Mouse (Mus musculus) limb, embryonic 11.5 days (tissue): Measurements from ENCODE around the gene Hlf. TPM values are rescaled to one million over a fixed set of nuclear protein-coding genes. Genes with fewer than 3 reads are reported as not detected.

Source experiments
- ATAC-seq: fragments of 200-750 bp; cut with Nextera tagmentation; 2 replicates; pipeline ENCODE4 v1.8.0; 2017; ENCODE audit warnings: low read depth; ENCODE audit not compliant: insufficient number of reproducible peaks, low FRiP score, low TSS enrichment
- DNase-seq: peaks from one replicate; pipeline ENCODE4 v3.0.0-alpha.2; 2015; ENCODE audit warnings: low spot score
- H3K27ac ChIP-seq: fragments of 300-500 bp; sonication (generic); replicated peaks from 2 replicates; pipeline ENCODE4 v1.5.1; 2014; ENCODE audit warnings: low read depth, mild to moderate bottlenecking, low read length
- H3K27me3 ChIP-seq: fragments of 300-500 bp; sonication (generic); 2 replicates; pipeline ENCODE4 v1.6.1; 2014; ENCODE audit warnings: mild to moderate bottlenecking, low read length, mixed read lengths; ENCODE audit not compliant: control insufficient read depth, insufficient read depth
- H3K36me3 ChIP-seq: fragments of 300-500 bp; sonication (generic); 2 replicates; pipeline ENCODE4 v1.6.1; 2014; ENCODE audit warnings: mild to moderate bottlenecking, low read length, moderate library complexity, mixed read lengths; ENCODE audit not compliant: control insufficient read depth, insufficient read depth
- H3K4me1 ChIP-seq: fragments of 300-500 bp; sonication (generic); 2 replicates; pipeline ENCODE4 v1.6.1; 2014; ENCODE audit warnings: low read length, mixed read lengths; ENCODE audit not compliant: control insufficient read depth, insufficient read depth
- H3K4me2 ChIP-seq: fragments of 300-500 bp; sonication (generic); 2 replicates; pipeline ENCODE4 v1.6.1; 2014; ENCODE audit warnings: low read depth, mild to moderate bottlenecking, moderate library complexity; ENCODE audit not compliant: severe bottlenecking
- H3K4me3 ChIP-seq: fragments of 300-500 bp; sonication (generic); 2 replicates; pipeline ENCODE4 v1.5.1; 2014; ENCODE audit warnings: low read depth, low read length
- H3K9ac ChIP-seq: fragments of 300-500 bp; sonication (generic); 2 replicates; pipeline ENCODE4 v1.6.1; 2014; ENCODE audit warnings: mild to moderate bottlenecking, low read length
- H3K9me3 ChIP-seq: fragments of 300-500 bp; sonication (generic); 2 replicates; pipeline ENCODE4 v1.6.1; 2016; ENCODE audit warnings: low read length; ENCODE audit not compliant: control insufficient read depth
- WGBS: fragments of 180-500 bp; shearing (Covaris S2); extraction: QIAGEN DNeasy Blood & Tissue Kit; methylation state at CpG from one replicate; pipeline ENCODE4 v1.1.7; 2014; 5-methylcytosine and 5-hydroxymethylcytosine counted together
- polyA plus RNA-seq: library from polyadenylated mRNA; unstranded; fragments of >200 nt; fragmentation: Nextera tagmentation; extraction: Ambion mirVana; gene quantifications from 2 replicates; pipeline ENCODE4 v1.2.1, GENCODE M21; 2014

Hlf gene
- polyA plus RNA-seq, 1 experiment from 2014 or later: 0.31 TPM

DNA sequence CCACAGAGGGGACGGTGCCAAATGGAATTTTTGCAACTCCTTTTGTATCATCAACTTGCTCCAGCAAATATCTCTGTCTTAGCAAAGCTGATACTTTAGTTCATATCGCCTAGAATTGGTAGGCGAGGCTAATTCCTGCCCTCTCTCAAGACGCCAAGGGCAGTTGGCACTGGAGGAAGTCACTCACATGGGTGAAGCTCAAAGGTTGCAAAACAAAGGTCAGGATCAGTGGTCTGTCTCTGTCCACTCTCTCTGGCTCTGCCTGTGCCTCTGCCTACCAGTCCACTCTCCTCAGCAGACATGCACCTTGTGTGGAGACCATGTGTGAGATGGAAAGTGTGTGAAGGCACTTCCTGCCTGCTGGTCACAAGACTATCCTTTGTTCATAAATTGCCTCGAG, 48.4 kb downstream of the Hlf start:
- Histone ChIP-seq H3K27ac (no peak overlapping the region), H3K27me3 (no peaks in the 10 kb centered on the region), H3K36me3 (no peaks in the 10 kb centered on the region), H3K4me1 (no peaks in the 10 kb centered on the region), H3K4me2 (no peak overlapping the region), H3K9me3 (no peaks in the 10 kb centered on the region), H3K9ac (no peak overlapping the region), H3K4me3 (no peak overlapping the region)
- ATAC-seq (no peak), DNase-seq (no peak)
- 81% methylated on average over 5 of the region's 5 CpGs for WGBS

DNA sequence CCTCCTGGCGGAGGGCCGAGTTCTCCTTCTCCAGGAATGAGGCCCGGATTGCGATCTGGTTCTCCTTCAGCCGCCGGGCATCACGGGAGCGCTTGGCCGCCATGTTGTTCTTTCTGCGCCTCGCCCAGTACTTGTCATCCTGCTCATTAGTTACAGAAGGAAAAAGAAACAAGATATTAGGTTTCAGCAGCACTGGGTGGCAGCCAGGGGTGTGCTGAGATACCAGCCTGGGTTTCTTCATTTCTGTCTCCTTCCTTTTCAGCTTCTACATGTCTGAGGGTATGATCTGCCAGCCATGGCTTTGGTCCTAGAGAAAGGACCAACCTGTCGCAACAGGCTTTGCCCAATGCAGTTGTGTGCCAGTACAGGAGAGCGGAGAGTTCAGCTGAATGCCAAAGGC, 49.9 kb downstream of the Hlf start:
- Histone ChIP-seq H3K9ac (no peak overlapping the region), H3K4me2 (no peak overlapping the region), H3K4me3 (no peak overlapping the region), H3K27ac (no peak overlapping the region), H3K36me3 (no peaks in the 10 kb centered on the region), H3K9me3 (no peaks in the 10 kb centered on the region), H3K4me1 (no peaks in the 10 kb centered on the region), H3K27me3 (no peaks in the 10 kb centered on the region)
- DNase-seq (no peak), ATAC-seq (no peak)
- WGBS: 96% methylated on average over 13 of the region's 13 CpGs

DNA sequence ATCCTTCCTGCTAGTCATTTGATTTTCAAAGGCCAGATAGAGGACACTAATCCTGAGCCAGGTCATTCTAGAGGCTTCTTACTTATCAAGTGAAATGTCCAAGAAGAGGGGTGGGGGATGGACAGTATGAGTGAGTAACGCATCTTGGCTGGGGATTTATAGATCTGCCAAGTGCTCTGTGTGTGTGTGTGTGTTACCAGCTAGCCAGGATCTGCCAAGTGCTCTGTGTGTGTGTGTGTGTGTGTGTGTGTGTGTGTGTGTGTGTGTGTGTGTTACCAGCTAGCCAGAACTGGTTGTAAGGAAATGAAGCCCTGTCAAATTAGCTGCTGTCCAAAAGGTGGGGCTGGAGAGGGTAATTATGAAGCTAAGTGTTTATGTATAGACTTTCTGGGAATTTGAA, 55.9 kb downstream of the Hlf start:
- no peak overlapping the region for H3K9ac ChIP-seq
- H3K27ac ChIP-seq: no peak overlapping the region
- WGBS: 69% methylated on average over 1 of the region's 1 CpGs

DNA sequence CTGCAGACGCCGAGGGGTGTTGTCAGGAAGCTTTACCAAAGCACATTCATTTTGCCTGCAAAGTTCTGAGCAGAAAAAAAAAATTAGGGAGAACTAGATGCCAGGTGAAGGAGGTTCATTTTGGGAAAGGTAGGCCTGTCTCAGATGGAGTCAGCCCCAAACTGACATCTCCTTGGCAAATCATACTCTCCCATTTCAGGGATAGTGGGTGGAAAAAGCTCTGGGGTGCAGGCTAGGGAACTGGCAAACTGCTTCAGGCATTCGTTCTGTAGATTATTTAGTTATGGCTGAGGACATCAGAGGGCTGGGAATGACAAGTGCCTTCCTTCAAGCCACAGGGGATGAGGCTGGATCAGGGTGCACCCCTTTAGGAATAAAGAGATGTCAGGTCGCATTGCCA, 58.0 kb downstream of the Hlf start:
- Histone ChIP-seq H3K9me3 (no peaks in the 10 kb centered on the region), H3K4me2 (no peak overlapping the region), H3K36me3 (no peaks in the 10 kb centered on the region), H3K27ac (no peak overlapping the region), H3K4me1 (no peaks in the 10 kb centered on the region), H3K4me3 (no peak overlapping the region), H3K9ac (no peak overlapping the region), H3K27me3 (no peaks in the 10 kb centered on the region)
- 86% methylated on average over 4 of the region's 4 CpGs for WGBS
- ATAC-seq: no peak
- DNase-seq: no peak

More for the DNA sequence above, 55.9 kb downstream of the Hlf start:
- no peaks in the 10 kb centered on the region for H3K4me1 ChIP-seq
- no peak overlapping the region for H3K4me2 ChIP-seq
- no peaks in the 10 kb centered on the region for H3K9me3 ChIP-seq
- no peaks in the 10 kb centered on the region for H3K36me3 ChIP-seq
- DNase-seq (no peak), ATAC-seq (no peak)
- no peak overlapping the region for H3K4me3 ChIP-seq
- H3K27me3 ChIP-seq: no peaks in the 10 kb centered on the region

DNA sequence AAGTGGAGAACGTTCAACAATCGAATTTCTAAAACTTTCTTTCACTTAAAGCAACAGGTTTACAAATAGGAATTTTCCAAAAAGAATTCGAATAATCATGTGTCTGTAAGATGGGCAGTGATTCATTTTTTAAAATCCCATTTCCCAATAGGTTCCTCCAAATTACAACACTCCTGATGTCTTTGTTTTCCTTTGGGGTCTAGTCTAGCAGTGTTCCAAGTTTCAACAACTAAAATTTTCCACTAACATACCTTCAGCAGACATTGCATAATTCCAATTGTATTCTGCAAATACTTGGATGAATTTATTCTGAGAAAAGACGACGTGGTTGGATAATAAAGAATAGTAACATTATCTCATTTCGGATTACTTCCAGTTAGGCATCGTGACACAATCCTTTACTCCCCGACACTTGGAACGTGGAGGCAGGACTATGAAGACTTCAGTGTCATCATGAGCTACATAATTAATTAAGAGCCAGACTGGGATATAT, 60.4 kb downstream of the Hlf start:
- DNase-seq (no peak), ATAC-seq (no peak)
- WGBS: 88% methylated on average over 9 of the region's 9 CpGs
- Histone ChIP-seq H3K27ac (no peak overlapping the region), H3K27me3 (no peaks in the 10 kb centered on the region), H3K4me1 (no peaks in the 10 kb centered on the region), H3K4me2 (no peak overlapping the region), H3K4me3 (no peak overlapping the region), H3K9me3 (no peaks in the 10 kb centered on the region), H3K36me3 (no peaks in the 10 kb centered on the region), H3K9ac (no peak overlapping the region)

DNA sequence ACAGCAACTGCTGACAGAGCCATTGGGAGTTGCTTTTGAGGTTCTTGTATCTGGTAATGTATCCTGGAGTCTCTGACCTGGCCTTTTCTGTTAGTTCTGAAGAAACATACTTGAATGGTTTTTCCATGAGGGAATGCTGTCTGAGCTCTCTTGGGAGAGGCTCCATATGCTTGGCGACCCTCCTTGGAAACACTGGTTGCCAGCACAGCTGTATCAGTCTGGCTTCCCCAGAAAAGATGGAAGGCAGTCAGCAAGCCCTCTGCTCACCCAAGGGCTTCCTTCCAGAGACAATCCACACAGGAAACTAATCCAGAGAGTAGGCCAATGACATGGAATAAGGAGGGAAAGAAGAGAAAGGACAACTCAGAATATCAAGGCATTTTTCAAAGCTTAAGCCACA, 63.9 kb downstream of the Hlf start:
- 82% methylated on average over 1 of the region's 1 CpGs for WGBS
- Histone ChIP-seq H3K4me2 (no peak overlapping the region), H3K27ac (no peak overlapping the region), H3K9ac (no peak overlapping the region), H3K4me3 (no peak overlapping the region), H3K4me1 (no peaks in the 10 kb centered on the region), H3K27me3 (no peaks in the 10 kb centered on the region), H3K36me3 (no peaks in the 10 kb centered on the region), H3K9me3 (no peaks in the 10 kb centered on the region)
- DNase-seq (no peak), ATAC-seq (no peak)

DNA sequence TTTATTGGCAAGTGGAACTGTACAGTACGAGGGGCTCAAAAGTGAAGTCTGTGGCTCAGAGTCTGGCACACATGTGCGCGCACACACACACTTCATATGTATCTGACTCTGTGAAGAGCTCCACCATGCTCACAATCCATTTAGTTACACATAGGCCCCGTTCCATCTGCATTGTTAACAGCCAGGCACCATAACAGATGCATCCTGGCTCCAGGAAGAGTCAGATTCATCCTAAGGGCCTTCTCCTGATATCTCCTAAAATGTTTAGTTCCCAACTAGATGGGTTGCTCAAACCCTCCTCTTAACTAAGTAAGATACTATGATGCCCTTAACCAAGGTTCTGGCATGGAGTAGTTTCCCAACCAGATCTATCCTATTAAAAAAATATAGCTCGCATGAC, 64.5 kb downstream of the Hlf start:
- 90% methylated on average over 5 of the region's 5 CpGs for WGBS
- DNase-seq (no peak), ATAC-seq (no peak)

DNA sequence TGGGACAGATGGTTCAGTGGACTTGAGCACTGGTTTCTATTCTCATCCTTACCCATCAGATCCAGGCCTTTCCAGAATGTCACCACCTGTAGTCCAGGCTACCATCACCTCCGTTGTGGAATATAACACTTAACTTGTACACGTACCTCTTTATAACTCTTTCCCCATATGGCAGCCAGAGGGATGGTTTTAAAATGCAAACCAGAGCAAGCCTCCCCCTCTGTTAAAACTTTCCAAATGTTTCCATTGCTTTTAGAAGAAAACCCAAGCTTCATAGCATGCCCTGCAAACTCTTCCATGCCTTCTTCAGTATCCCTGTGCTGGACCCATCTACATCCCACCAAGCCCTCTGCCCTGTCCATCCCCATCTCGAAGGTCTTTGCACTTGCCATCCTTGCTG, 66.1 kb downstream of the Hlf start:
- Histone ChIP-seq H3K4me1 (no peaks in the 10 kb centered on the region), H3K4me2 (no peak overlapping the region), H3K4me3 (no peak overlapping the region), H3K27ac (no peak overlapping the region), H3K27me3 (no peaks in the 10 kb centered on the region), H3K9me3 (no peaks in the 10 kb centered on the region), H3K9ac (no peak overlapping the region), H3K36me3 (no peaks in the 10 kb centered on the region)
- DNase-seq (no peak), ATAC-seq (no peak)
- 76% methylated on average over 3 of the region's 3 CpGs for WGBS

More for the DNA sequence above, 64.5 kb downstream of the Hlf start:
- Histone ChIP-seq H3K27me3 (no peaks in the 10 kb centered on the region), H3K27ac (no peak overlapping the region), H3K36me3 (no peaks in the 10 kb centered on the region), H3K9ac (no peak overlapping the region), H3K9me3 (no peaks in the 10 kb centered on the region), H3K4me1 (no peaks in the 10 kb centered on the region), H3K4me2 (no peak overlapping the region), H3K4me3 (no peak overlapping the region)

DNA sequence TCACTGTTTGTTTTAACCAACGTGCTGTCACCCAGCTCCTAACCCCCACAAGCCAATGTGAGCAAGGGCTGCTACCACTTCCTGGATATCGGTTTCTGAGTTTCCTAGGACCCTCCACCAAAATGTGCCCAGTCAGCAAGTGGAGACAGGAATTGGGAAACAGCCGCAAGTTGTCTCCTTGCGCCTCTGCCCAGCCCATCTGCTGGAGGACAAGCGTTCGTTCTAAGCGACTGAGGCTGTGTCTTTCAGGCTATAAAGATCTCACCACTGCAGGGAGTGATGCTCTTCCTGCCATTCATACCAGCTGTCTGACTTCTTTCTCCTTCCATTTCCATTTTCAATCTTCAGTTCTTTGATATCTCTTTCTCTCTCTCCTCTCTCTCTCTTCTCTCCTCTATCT, 69.8 kb downstream of the Hlf start:
- H3K4me2 ChIP-seq: no peak overlapping the region
- H3K9me3 ChIP-seq: no peaks in the 10 kb centered on the region
- H3K27me3 ChIP-seq: no peaks in the 10 kb centered on the region
- DNase-seq (no peak), ATAC-seq (no peak)
- no peak overlapping the region for H3K9ac ChIP-seq
- no peaks in the 10 kb centered on the region for H3K36me3 ChIP-seq
- H3K4me1 ChIP-seq: no peaks in the 10 kb centered on the region
- H3K27ac ChIP-seq: no peak overlapping the region
- 71% methylated on average over 7 of the region's 7 CpGs for WGBS
- no peak overlapping the region for H3K4me3 ChIP-seq
